Mouse (Mus musculus): Measurements from ENCODE around the gene Mindy2.
A peak's percentile ranks its signal among the peaks of the same experiment; 100 is the strongest.

Mindy2 gene

GRCm38 (mm10) chr9:70657013-70657967, at the start of gene Mindy2:
Mindy2 (minus strand) TSS chr9:70657174.
- DNase-seq (ENCODE audit: low spot score): peak; percentile 98

GRCm38 (mm10) chr9:70706444-70706843, 49.5 kb upstream of the Mindy2 start:
- no peak for DNase-seq (ENCODE audit: low spot score)

GRCm38 (mm10) chr9:70703597-70704203, 46.7 kb upstream of the Mindy2 start:
- no peak for DNase-seq (ENCODE audit: low spot score)

- no peak for DNase-seq (ENCODE audit: low spot score)
Measured at GRCm38 (mm10) chr9:70698090-70698489, 41.1 kb upstream of the Mindy2 start.

GRCm38 (mm10) chr9:70695723-70696122, 38.7 kb upstream of the Mindy2 start:
- no peak for DNase-seq (ENCODE audit: low spot score)

- DNase-seq (ENCODE audit: low spot score): no peak
Measured at GRCm38 (mm10) chr9:70691772-70692693, 35.1 kb upstream of the Mindy2 start.

- no peak for DNase-seq (ENCODE audit: low spot score)
Measured at GRCm38 (mm10) chr9:70690579-70690978, 33.6 kb upstream of the Mindy2 start.

GRCm38 (mm10) chr9:70689926-70690325, 33.0 kb upstream of the Mindy2 start:
- no peak for DNase-seq (ENCODE audit: low spot score)

GRCm38 (mm10) chr9:70688301-70688968, 31.5 kb upstream of the Mindy2 start:
- peak; percentile 11 for DNase-seq (ENCODE audit: low spot score)

- no peak for DNase-seq (ENCODE audit: low spot score)
Measured at GRCm38 (mm10) chr9:70682202-70682601, 25.2 kb upstream of the Mindy2 start.

- DNase-seq (ENCODE audit: low spot score): peak; percentile 57
Measured at GRCm38 (mm10) chr9:70679132-70680091, 22.4 kb upstream of the Mindy2 start.

GRCm38 (mm10) chr9:70678682-70679131, 21.7 kb upstream of the Mindy2 start, which contains the start of gene Adam10:
Adam10 (plus strand) TSS chr9:70678997.
- peak; percentile 98 for DNase-seq (ENCODE audit: low spot score)

GRCm38 (mm10) chr9:70675961-70676360, 19.0 kb upstream of the Mindy2 start:
- no peak for DNase-seq (ENCODE audit: low spot score)

GRCm38 (mm10) chr9:70675117-70675516, 18.1 kb upstream of the Mindy2 start:
- no peak for DNase-seq (ENCODE audit: low spot score)

- DNase-seq (ENCODE audit: low spot score): no peak
Measured at GRCm38 (mm10) chr9:70673656-70674055, 16.7 kb upstream of the Mindy2 start.

- DNase-seq (ENCODE audit: low spot score): peak; percentile 11
Measured at GRCm38 (mm10) chr9:70671772-70672579, 15.0 kb upstream of the Mindy2 start.

GRCm38 (mm10) chr9:70671278-70671677, 14.3 kb upstream of the Mindy2 start:
- DNase-seq (ENCODE audit: low spot score): no peak

- DNase-seq (ENCODE audit: low spot score): no peak
Measured at GRCm38 (mm10) chr9:70670381-70670780, 13.4 kb upstream of the Mindy2 start.

- no peak for DNase-seq (ENCODE audit: low spot score)
Measured at GRCm38 (mm10) chr9:70669197-70669596, 12.2 kb upstream of the Mindy2 start.

Data from MN1 (cell line).